In the genomic region with DNA sequence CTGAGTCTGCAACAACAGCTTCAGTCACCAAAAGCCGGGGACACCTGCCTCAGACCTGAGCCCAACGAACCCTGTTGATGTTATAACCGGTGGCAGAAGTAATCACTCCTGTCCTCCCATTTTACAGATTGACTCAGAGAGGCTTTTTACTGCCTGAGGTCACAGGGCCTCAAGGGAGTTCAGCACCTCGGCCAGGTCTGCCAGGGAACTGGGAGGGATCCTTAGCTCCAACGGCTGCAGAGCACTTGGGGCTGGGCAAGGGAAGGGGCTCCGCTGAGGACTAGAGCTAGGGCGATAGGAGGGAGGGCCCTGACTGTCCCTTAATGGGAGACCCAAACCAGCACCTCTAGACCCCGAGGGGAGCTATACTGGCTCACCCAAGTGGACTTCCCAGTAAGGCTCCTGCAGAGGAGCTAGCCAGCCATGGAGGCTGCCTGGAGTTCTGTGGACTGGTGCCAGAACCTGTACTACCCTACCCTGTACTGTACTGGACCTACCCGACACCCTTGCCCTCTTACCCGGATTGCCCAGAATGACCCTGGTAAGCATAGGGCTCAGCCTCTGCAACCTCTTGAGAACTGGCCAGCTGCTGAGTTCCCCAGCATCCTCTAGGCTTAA, we compare ENCODE assay signal across 8 mouse cellular contexts. TPM values are rescaled to one million over a fixed set of nuclear protein-coding genes. Genes with fewer than 3 reads are reported as not detected.
DNase-seq lines count a peak whose midpoint lies in the region; ATAC-seq and TF ChIP-seq lines count a peak whose summit lies in the region.

No protein-coding gene starts in this region.

- peak; percentile 13 for ATAC-seq in liver, embryonic 11.5 days (replicated peaks; ENCODE audit: low FRiP score)
- ATAC-seq in CD4-positive, CD25-positive, alpha-beta regulatory T cell, adult 4 months = no peak

- peak overlapping the region; percentile 95 for H3K27ac ChIP-seq in gastrocnemius, adult 2 months
- peak overlapping the region; percentile 85 for H3K27ac ChIP-seq in forebrain, embryonic 10.5 days
- H3K27ac ChIP-seq in liver, embryonic 11.5 days (ENCODE audit: low read depth, low read length) = no peak overlapping the region; the same call in 1 of the 2 replicates

- no peak for DNase-seq in gastrocnemius, adult 2 months
- no peak for DNase-seq in gastrocnemius, postnatal 4 days (ENCODE audit: low spot score in 2 of 2)
- peak; percentile 58 for DNase-seq in 3T3-L1 (ENCODE audit: low read depth, low spot score)
- no peak for DNase-seq in forebrain, embryonic 10.5 days (ENCODE audit: extremely low spot score, low spot score)
- peak; percentile 46 for DNase-seq in liver, embryonic 11.5 days (ENCODE audit: low spot score)
- no peak for DNase-seq in frontal cortex, adult 2 months (ENCODE audit: extremely low spot score in 1 of 2, low spot score in 1 of 2)
- DNase-seq in thymus, postnatal 10 days (ENCODE audit: low spot score in 2 of 2) = no peak

- H3K36me3 ChIP-seq in forebrain, embryonic 10.5 days (replicated peaks) = peaks cover 3% of the 10 kb centered on the region
- H3K36me3 ChIP-seq in liver, embryonic 11.5 days (ENCODE audit: control insufficient read depth, insufficient read depth, low read length) = no peaks in the 10 kb centered on the region

- 35% methylated on average over 10 of the region's 10 CpGs for WGBS in forebrain, embryonic 10.5 days
- 43% methylated on average over 10 of the region's 10 CpGs for WGBS in liver, embryonic 11.5 days

- peak overlapping the region; percentile 90 for H3K4me2 ChIP-seq in liver, embryonic 11.5 days

- peak overlapping the region; percentile 75; the same call in 1 of the 2 replicates for H3K9ac ChIP-seq in liver, embryonic 11.5 days (ENCODE audit: low read depth, low read length)

- peaks cover 33% of the 10 kb centered on the region for H3K27me3 ChIP-seq in forebrain, embryonic 10.5 days (ENCODE audit: poor library complexity, severe bottlenecking)
- peaks cover 46% of the 10 kb centered on the region for H3K27me3 ChIP-seq in liver, embryonic 11.5 days (replicated peaks; ENCODE audit: control insufficient read depth, insufficient read depth, low read length)

- no peak for TF ChIP-seq CTCF in gastrocnemius, adult 2 months (IDR thresholded peaks at IDR 0.05)

- peaks cover 71% of the 10 kb centered on the region for H3K4me1 ChIP-seq in forebrain, embryonic 10.5 days
- H3K4me1 ChIP-seq in liver, embryonic 11.5 days (replicated peaks; ENCODE audit: control insufficient read depth, insufficient read depth, low read length) = peaks cover 40% of the 10 kb centered on the region

- H3K4me3 ChIP-seq in gastrocnemius, adult 2 months = peak overlapping the region; percentile 98
- peak overlapping the region; percentile 88 for H3K4me3 ChIP-seq in forebrain, embryonic 10.5 days
- H3K4me3 ChIP-seq in liver, embryonic 11.5 days (ENCODE audit: low read depth, low read length) = peak overlapping the region; percentile 72

- no peaks in the 10 kb centered on the region for H3K9me3 ChIP-seq in forebrain, embryonic 10.5 days
- 0 out of 2 replicates have a peak, but pooled peaks cover 3% of the 10 kb centered on the region for H3K9me3 ChIP-seq in liver, embryonic 11.5 days (ENCODE audit: control insufficient read depth, low read length)

- intact Hi-C loops in gastrocnemius, adult 2 months (cut with DNase I) = no loop called here

RNA-seq across cellular contexts. Expression of gene Rhbdf1, which starts 1.4 kb away (rescaled TPM):
- total RNA-seq in gastrocnemius, adult 2 months (2021) = 10 to 100 TPM; 17.9 to 19.9 TPM
- 10 to 100 TPM; 45.7 to 57.4 TPM for total RNA-seq in gastrocnemius, postnatal 4 days (2021)
- 21.9 and 22.9 TPM in 2 replicates for polyA plus RNA-seq in forebrain, embryonic 10.5 days (2016; fragmentation: Nextera tagmentation; extraction: Ambion mirVana)
- 16.9 and 19.1 TPM in 2 replicates for polyA plus RNA-seq in liver, embryonic 11.5 days (2014; fragmentation: Nextera tagmentation; extraction: Ambion mirVana)
- polyA plus RNA-seq in frontal cortex, adult 2 months (2012; rRNA removed) = 23.6 and 26.7 TPM in 2 replicates
- polyA plus RNA-seq in CD4-positive, CD25-positive, alpha-beta regulatory T cell, adult 4 months (2017; shearing (Covaris generic)) = 1 to 10 TPM in 1 of 2 experiments, not detected in 1; 1.1 TPM

RNA-seq across cellular contexts. Expression of gene Mpg, which starts 5.6 kb away (rescaled TPM):
- total RNA-seq in gastrocnemius, adult 2 months (2021) = 1 to 10 TPM; 3.1 to 5.3 TPM
- 10 to 100 TPM; 17.6 to 18.2 TPM for total RNA-seq in gastrocnemius, postnatal 4 days (2021)
- 31.0 and 31.2 TPM in 2 replicates for polyA plus RNA-seq in forebrain, embryonic 10.5 days (2016; fragmentation: Nextera tagmentation; extraction: Ambion mirVana)
- 29.6 and 30.8 TPM in 2 replicates for polyA plus RNA-seq in liver, embryonic 11.5 days (2014; fragmentation: Nextera tagmentation; extraction: Ambion mirVana)
- 13.8 and 17.0 TPM in 2 replicates for polyA plus RNA-seq in frontal cortex, adult 2 months (2012; rRNA removed)
- polyA plus RNA-seq in CD4-positive, CD25-positive, alpha-beta regulatory T cell, adult 4 months (2017; shearing (Covaris generic)) = 10 to 100 TPM; 27.0 to 39.9 TPM

RNA-seq across cellular contexts. Expression of gene Snrnp25, which starts 15.5 kb away (rescaled TPM):
- 1 to 10 TPM; 9.5 to 9.7 TPM for total RNA-seq in gastrocnemius, adult 2 months (2021)
- total RNA-seq in gastrocnemius, postnatal 4 days (2021) = 10 to 100 TPM in 1 of 2 experiments, 1 to 10 TPM in 1; 10.0 to 12.2 TPM
- 118 and 120 TPM in 2 replicates for polyA plus RNA-seq in forebrain, embryonic 10.5 days (2016; fragmentation: Nextera tagmentation; extraction: Ambion mirVana)
- polyA plus RNA-seq in liver, embryonic 11.5 days (2014; fragmentation: Nextera tagmentation; extraction: Ambion mirVana) = 96.7 and 114 TPM in 2 replicates
- polyA plus RNA-seq in frontal cortex, adult 2 months (2012; rRNA removed) = 47.4 and 54.0 TPM in 2 replicates
- 10 to 100 TPM; 55.7 to 58.6 TPM for polyA plus RNA-seq in CD4-positive, CD25-positive, alpha-beta regulatory T cell, adult 4 months (2017; shearing (Covaris generic))

RNA-seq across cellular contexts. Expression of gene Il9r, which starts 20.6 kb away (rescaled TPM):
- not detected for total RNA-seq in gastrocnemius, adult 2 months (2021)
- under 1 TPM; 0.12 to 0.23 TPM for total RNA-seq in gastrocnemius, postnatal 4 days (2021)
- not detected in 2 replicates for polyA plus RNA-seq in forebrain, embryonic 10.5 days (2016; fragmentation: Nextera tagmentation; extraction: Ambion mirVana)
- 0.53 and 0.62 TPM in 2 replicates for polyA plus RNA-seq in liver, embryonic 11.5 days (2014; fragmentation: Nextera tagmentation; extraction: Ambion mirVana)
- not detected in 2 replicates for polyA plus RNA-seq in frontal cortex, adult 2 months (2012; rRNA removed)
- polyA plus RNA-seq in CD4-positive, CD25-positive, alpha-beta regulatory T cell, adult 4 months (2017; shearing (Covaris generic)) = 10 to 100 TPM in 1 of 2 experiments, 1 to 10 TPM in 1; 5.8 to 10.0 TPM

RNA-seq across cellular contexts. Expression of gene Nprl3, which starts 46.8 kb away (rescaled TPM):
- total RNA-seq in gastrocnemius, adult 2 months (2021) = 10 to 100 TPM; 25.6 to 29.6 TPM
- total RNA-seq in gastrocnemius, postnatal 4 days (2021) = 10 to 100 TPM; 26.1 to 33.5 TPM
- 48.3 and 48.6 TPM in 2 replicates for polyA plus RNA-seq in forebrain, embryonic 10.5 days (2016; fragmentation: Nextera tagmentation; extraction: Ambion mirVana)
- polyA plus RNA-seq in liver, embryonic 11.5 days (2014; fragmentation: Nextera tagmentation; extraction: Ambion mirVana) = 31.0 and 38.1 TPM in 2 replicates
- polyA plus RNA-seq in frontal cortex, adult 2 months (2012; rRNA removed) = 75.7 and 85.2 TPM in 2 replicates
- polyA plus RNA-seq in CD4-positive, CD25-positive, alpha-beta regulatory T cell, adult 4 months (2017; shearing (Covaris generic)) = 10 to 100 TPM; 39.1 to 68.6 TPM

Comparison
In these comparisons a context has a peak if more than half of its experiments do, and no peak if none do; other contexts are left out.
1. DNase-seq: peak in 3T3-L1 (single experiment) and liver, embryonic 11.5 days (single experiment); none in gastrocnemius, adult 2 months (single experiment), gastrocnemius, postnatal 4 days (0 of 2), forebrain, embryonic 10.5 days (single experiment), frontal cortex, adult 2 months (0 of 2) and thymus, postnatal 10 days (0 of 2).
2. Peak in every context shown above with its lines, with median percentiles within 50 percentile points of each other: H3K4me3 ChIP-seq.